Mouse (Mus musculus) heart, postnatal 0 days (tissue): ENCODE measurements at regions not wholly inside any gene's neighbourhood (a gene's known extent, or its start where the extent isn't known, plus 50 kb on each side); places are given as distances from the start of the nearest gene placed in this dataset.

Experiments used
- ATAC-seq: fragments of 200-750 bp; cut with Nextera tagmentation; 2 replicates; pipeline ENCODE4 v1.8.0; 2017; ENCODE audit warnings: low read depth, moderate number of reproducible peaks, moderate library complexity; ENCODE audit not compliant: insufficient read depth
- DNase-seq: peaks from one replicate; pipeline ENCODE4 v3.0.0-alpha.2; 2016; ENCODE audit warnings: low spot score
- H3K27ac ChIP-seq: fragments of 300-500 bp; sonication (generic); 2 replicates; pipeline ENCODE4 v1.5.1; 2014; ENCODE audit warnings: low read depth, mild to moderate bottlenecking
- H3K27me3 ChIP-seq: fragments of 300-500 bp; sonication (generic); 2 replicates; pipeline ENCODE4 v1.6.1; 2014; ENCODE audit warnings: low read length, mixed read lengths; ENCODE audit not compliant: control insufficient read depth, insufficient read depth
- H3K36me3 ChIP-seq: fragments of 300-500 bp; sonication (generic); replicated peaks from 2 replicates; pipeline ENCODE4 v1.6.1; 2014; ENCODE audit warnings: low read length, mixed read lengths; ENCODE audit not compliant: control insufficient read depth, insufficient read depth
- H3K4me1 ChIP-seq: fragments of 300-500 bp; sonication (generic); 2 replicates; pipeline ENCODE4 v1.6.1; 2014; ENCODE audit warnings: antibody characterized with exemption; ENCODE audit not compliant: control insufficient read depth, insufficient read depth
- H3K4me2 ChIP-seq: fragments of 300-500 bp; sonication (generic); 2 replicates; pipeline ENCODE4 v1.6.1; 2014; ENCODE audit warnings: low read depth, mild to moderate bottlenecking, low read length, moderate library complexity
- H3K4me3 ChIP-seq: fragments of 300-500 bp; sonication (generic); 2 replicates; pipeline ENCODE4 v1.5.1; 2014; ENCODE audit warnings: low read depth, low read length
- H3K9ac ChIP-seq: fragments of 300-500 bp; sonication (generic); replicated peaks from 2 replicates; pipeline ENCODE4 v1.6.1; 2014; ENCODE audit warnings: low read depth, low read length, mixed read lengths
- H3K9me3 ChIP-seq: fragments of 300-500 bp; sonication (generic); replicated peaks from 2 replicates; pipeline ENCODE4 v1.6.1; 2016; ENCODE audit warnings: low read length; ENCODE audit not compliant: control insufficient read depth
- CTCF ChIP-seq: IDR thresholded peaks from 2 replicates; pipeline ENCODE4 v1.5.1; 2016; ENCODE audit warnings: antibody characterized with exemption, control low read depth, low read depth
- EP300 ChIP-seq: IDR thresholded peaks from 2 replicates; pipeline ENCODE4 v1.6.1; 2016; ENCODE audit warnings: antibody characterized with exemption, low read depth
- WGBS: fragments of 180-500 bp; shearing (Covaris S2); extraction: QIAGEN DNeasy Blood & Tissue Kit; methylation state at CpG from one replicate; pipeline ENCODE4 v1.1.7; 2014; 5-methylcytosine and 5-hydroxymethylcytosine counted together

GRCm38 (mm10) chr7:69513966-69514365 lies 764.9 kb upstream of the Arrdc4 start:
- H3K36me3 ChIP-seq = no peaks in the 10 kb centered on the region
- H3K4me3 ChIP-seq = no peak overlapping the region
- no peak overlapping the region for H3K27ac ChIP-seq
- H3K4me2 ChIP-seq = no peak overlapping the region
- H3K9ac ChIP-seq = no peak overlapping the region
- H3K27me3 ChIP-seq = no peaks in the 10 kb centered on the region
- 56% methylated on average over 2 of the region's 2 CpGs for WGBS
- no peaks in the 10 kb centered on the region for H3K4me1 ChIP-seq
- H3K9me3 ChIP-seq = no peaks in the 10 kb centered on the region
- TF ChIP-seq EP300 = no peak
- no peak for TF ChIP-seq CTCF
- ATAC-seq (no peak), DNase-seq (no peak)

GRCm38 (mm10) chr7:69510389-69510788 lies 761.3 kb upstream of the Arrdc4 start:
- Histone ChIP-seq H3K4me1 (no peaks in the 10 kb centered on the region), H3K9ac (no peak overlapping the region), H3K9me3 (no peaks in the 10 kb centered on the region), H3K4me2 (peak overlapping the region; percentile 2; the same call in 1 of the 2 replicates), H3K27me3 (no peaks in the 10 kb centered on the region), H3K4me3 (0 out of 2 replicates have a peak overlapping the region, but pooled peaks have one; percentile 1), H3K27ac (no peak overlapping the region), H3K36me3 (no peaks in the 10 kb centered on the region)
- DNase-seq = no peak
- WGBS = 37% methylated on average over 8 of the region's 8 CpGs
- no peak for ATAC-seq
- TF ChIP-seq CTCF = no peak
- no peak for TF ChIP-seq EP300

- no peaks in the 10 kb centered on the region for H3K36me3 ChIP-seq
- no peaks in the 10 kb centered on the region for H3K4me1 ChIP-seq
- peak overlapping the region; percentile 11; the same call in 1 of the 2 replicates for H3K4me3 ChIP-seq
- WGBS = 49% methylated on average over 18 of the region's 18 CpGs
- no peaks in the 10 kb centered on the region for H3K9me3 ChIP-seq
- H3K4me2 ChIP-seq = peak overlapping the region; percentile 47
- no peaks in the 10 kb centered on the region for H3K27me3 ChIP-seq
- no peak overlapping the region for H3K27ac ChIP-seq
- TF ChIP-seq EP300 (no peak), CTCF (no peak)
- no peak overlapping the region for H3K9ac ChIP-seq
- DNase-seq (no peak), ATAC-seq (no peak)
Observed at GRCm38 (mm10) chr7:69493062-69493930, 744.3 kb upstream of the Arrdc4 start.

- H3K4me1 ChIP-seq = no peaks in the 10 kb centered on the region
- H3K27me3 ChIP-seq = no peaks in the 10 kb centered on the region
- TF ChIP-seq CTCF = peak; percentile 93
- no peak for TF ChIP-seq EP300
- no peak overlapping the region for H3K4me3 ChIP-seq
- 35% methylated on average over 16 of the region's 16 CpGs for WGBS
- DNase-seq = peak; percentile 37
- H3K9ac ChIP-seq = no peak overlapping the region
- H3K4me2 ChIP-seq = no peak overlapping the region
- no peaks in the 10 kb centered on the region for H3K36me3 ChIP-seq
- H3K9me3 ChIP-seq = no peaks in the 10 kb centered on the region
- no peak for ATAC-seq
- no peak overlapping the region for H3K27ac ChIP-seq
Observed at GRCm38 (mm10) chr7:69490566-69491466, 741.8 kb upstream of the Arrdc4 start.

- TF ChIP-seq EP300 (no peak), CTCF (no peak)
- no peaks in the 10 kb centered on the region for H3K9me3 ChIP-seq
- no peaks in the 10 kb centered on the region for H3K4me1 ChIP-seq
- H3K36me3 ChIP-seq = no peaks in the 10 kb centered on the region
- H3K9ac ChIP-seq = no peak overlapping the region
- ATAC-seq (no peak), DNase-seq (no peak)
- H3K4me2 ChIP-seq = no peak overlapping the region
- no peak overlapping the region for H3K27ac ChIP-seq
- 58% methylated on average over 6 of the region's 6 CpGs for WGBS
- no peak overlapping the region for H3K4me3 ChIP-seq
- no peaks in the 10 kb centered on the region for H3K27me3 ChIP-seq
Observed at GRCm38 (mm10) chr7:69488630-69489029, 739.6 kb upstream of the Arrdc4 start.
